Mouse (Mus musculus) layer of hippocampus, adult 8-10 months (tissue): ENCODE data around the gene Hoxa9. TPM values are rescaled to one million over a fixed set of nuclear protein-coding genes. Genes with fewer than 3 reads are reported as not detected.

Experiments
- DNase-seq, 2 experiments: peaks; one replicate each; pipeline ENCODE4 v3.0.0; 2022; ENCODE audit warnings: low spot score in 2 of 2
- total RNA-seq, 4 experiments: library from RNA; stranded (reverse); gene quantifications; 2 replicates each; pipeline ENCODE4 v1.2.4; 2022

Gene Hoxa9
- total RNA-seq, 4 experiments from 2014 or later = not detected

GRCm38 (mm10) chr6:52245040-52245756 lies 14.3 kb upstream of the Hoxa9 start:
- DNase-seq = no peak

DNA sequence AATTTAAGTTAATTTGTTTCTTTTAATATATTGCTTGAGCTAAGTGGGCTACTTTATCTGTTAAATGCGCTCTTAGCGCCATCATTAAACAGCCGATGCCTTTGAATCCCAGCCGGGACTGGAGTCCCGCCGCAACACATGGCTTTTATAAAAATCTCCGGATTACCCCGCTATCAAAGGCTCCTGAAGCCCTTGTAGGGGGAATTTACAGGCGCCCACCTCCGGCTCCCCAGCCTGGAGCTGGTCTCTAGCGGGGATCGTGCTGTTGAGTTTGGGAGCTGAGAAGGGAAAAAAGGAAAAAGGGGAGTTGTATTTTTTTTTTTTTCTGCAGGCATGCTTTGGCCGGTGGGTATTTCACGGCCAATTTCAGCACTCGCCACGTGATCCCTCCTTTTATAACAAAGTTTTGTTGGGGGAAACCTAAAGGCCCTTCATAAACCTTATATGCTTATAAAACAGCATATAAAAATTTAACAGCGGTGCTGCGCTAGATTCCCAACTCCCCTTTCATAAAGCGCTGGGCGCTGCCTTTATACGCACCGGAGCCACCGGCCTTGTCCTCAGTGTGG lies 13.7 kb upstream of the Hoxa9 start:
- no peak for DNase-seq

- DNase-seq = no peak
Observed at GRCm38 (mm10) chr6:52243681-52244121, 12.8 kb upstream of the Hoxa9 start.

DNA sequence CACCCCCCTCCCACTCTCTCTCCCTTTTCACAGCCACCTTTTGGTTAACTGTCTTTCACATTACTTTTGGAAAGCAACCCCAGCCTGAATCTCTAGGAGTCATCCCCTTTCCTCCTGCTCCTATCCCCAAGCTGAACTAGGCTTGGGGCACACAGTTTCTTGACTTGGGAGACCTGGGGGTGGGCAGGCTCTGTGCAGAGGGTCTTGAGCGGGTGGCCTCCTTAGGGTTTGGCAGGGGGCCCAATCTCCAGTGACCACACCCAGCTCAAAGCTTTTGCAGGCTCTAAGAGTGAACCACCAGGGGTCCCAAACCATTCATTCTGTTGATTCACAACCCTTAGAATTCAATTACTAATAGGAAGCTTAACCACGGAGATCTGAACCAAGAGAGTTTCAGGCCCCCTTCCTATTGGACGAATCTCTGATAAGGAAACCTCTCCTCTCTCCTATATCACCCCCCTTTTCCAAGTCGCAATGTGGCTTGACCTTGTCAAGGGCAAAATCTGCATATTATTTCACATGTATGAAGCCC lies 12.0 kb upstream of the Hoxa9 start:
- no peak for DNase-seq

- DNase-seq = no peak
Observed at GRCm38 (mm10) chr6:52241001-52241621, 10.2 kb upstream of the Hoxa9 start.

- no peak for DNase-seq
Observed at GRCm38 (mm10) chr6:52240389-52241000, 9.6 kb upstream of the Hoxa9 start, which contains the start of gene Hoxa10. Gene Hoxa10, minus strand, starts transcription at chr6:52240854.

GRCm38 (mm10) chr6:52239625-52240388 lies 8.9 kb upstream of the Hoxa9 start:
- DNase-seq = no peak

DNA sequence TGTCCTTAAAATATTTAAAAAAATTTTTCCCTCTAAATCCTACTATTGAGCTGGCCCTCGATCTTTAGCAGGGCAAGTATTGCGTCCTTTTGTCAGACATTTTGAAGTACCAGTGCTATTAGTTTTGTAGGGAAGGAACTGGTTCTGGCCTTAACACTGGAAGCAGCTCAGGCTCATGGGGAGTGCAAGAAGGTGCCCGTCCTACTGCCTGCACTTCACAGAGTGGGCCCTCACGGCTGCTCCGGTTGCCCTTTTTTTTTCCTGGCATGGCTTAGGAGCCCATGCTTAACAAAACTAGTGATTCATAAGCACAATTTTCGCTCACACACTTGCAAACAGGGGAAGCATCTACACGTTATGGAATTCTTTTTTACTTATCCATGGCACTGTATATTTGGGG lies 8.1 kb upstream of the Hoxa9 start:
- DNase-seq = no peak

- DNase-seq = no peak
Observed at GRCm38 (mm10) chr6:52238155-52238545, 7.3 kb upstream of the Hoxa9 start.

- no peak for DNase-seq
Observed at GRCm38 (mm10) chr6:52237346-52238154, 6.7 kb upstream of the Hoxa9 start.

GRCm38 (mm10) chr6:52236806-52237205 lies 5.9 kb upstream of the Hoxa9 start:
- no peak for DNase-seq

DNA sequence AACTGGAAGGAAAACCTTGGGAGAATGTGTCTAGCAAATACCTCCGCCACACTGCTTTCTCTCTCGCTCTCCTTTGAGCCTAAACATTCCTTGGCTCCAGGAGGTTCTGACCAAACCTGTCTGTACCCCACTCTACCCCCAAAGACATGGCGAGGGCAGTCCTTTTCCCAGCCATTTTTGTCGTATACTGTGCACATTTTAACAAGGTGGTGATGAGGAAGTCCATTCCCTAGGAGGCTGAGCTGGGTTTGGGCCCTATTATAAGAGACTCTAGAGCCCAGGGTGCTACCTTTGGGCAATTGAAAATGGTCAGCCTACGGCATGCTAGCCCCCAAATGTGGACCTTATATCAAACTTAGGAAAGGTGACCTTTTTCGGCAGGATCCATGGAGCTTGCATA lies 5.0 kb upstream of the Hoxa9 start:
- DNase-seq = no peak

GRCm38 (mm10) chr6:52235267-52235666 lies 4.4 kb upstream of the Hoxa9 start:
- DNase-seq = no peak

DNA sequence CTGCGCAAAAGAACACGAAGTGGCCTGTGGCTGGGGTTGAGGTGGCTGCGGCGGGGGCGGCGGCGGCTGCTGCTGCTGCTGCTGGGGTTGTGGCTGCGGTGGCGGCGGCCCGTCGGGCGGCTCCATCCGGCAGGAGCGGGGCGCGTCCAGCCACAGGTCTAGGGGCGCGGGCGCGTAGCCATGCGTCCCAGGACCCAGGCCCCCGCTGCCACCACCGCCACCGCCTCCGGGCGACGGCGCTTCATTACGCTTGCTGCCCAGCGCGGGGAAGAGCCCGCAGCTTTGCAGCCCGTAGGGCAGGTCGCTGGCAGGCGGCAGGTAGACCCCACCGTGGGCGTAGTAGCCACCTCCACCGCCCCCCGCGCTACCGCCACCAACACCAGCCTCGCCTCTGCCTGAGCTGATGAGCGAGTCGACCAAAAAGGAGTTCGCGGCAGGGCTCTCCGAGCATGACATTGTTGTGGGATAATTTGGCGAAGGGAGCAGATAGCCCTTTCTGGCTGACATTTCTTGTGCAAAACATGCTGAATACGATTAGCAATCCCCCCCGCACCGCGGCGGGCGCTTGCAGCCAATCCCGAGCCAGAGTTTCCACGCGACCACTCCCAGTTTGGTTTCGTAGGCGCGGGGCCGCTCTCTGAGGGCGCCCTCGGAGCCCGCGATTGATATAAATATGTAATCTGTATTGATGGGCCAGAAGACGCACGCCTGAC lies 3.7 kb upstream of the Hoxa9 start:
- no peak for DNase-seq

- DNase-seq = no peak
Observed at GRCm38 (mm10) chr6:52233546-52234427, 2.9 kb upstream of the Hoxa9 start.

- no peak for DNase-seq
Observed at GRCm38 (mm10) chr6:52232984-52233545, 2.2 kb upstream of the Hoxa9 start.

- no peak for DNase-seq
Observed at GRCm38 (mm10) chr6:52232568-52232965, 1.7 kb upstream of the Hoxa9 start.

DNA sequence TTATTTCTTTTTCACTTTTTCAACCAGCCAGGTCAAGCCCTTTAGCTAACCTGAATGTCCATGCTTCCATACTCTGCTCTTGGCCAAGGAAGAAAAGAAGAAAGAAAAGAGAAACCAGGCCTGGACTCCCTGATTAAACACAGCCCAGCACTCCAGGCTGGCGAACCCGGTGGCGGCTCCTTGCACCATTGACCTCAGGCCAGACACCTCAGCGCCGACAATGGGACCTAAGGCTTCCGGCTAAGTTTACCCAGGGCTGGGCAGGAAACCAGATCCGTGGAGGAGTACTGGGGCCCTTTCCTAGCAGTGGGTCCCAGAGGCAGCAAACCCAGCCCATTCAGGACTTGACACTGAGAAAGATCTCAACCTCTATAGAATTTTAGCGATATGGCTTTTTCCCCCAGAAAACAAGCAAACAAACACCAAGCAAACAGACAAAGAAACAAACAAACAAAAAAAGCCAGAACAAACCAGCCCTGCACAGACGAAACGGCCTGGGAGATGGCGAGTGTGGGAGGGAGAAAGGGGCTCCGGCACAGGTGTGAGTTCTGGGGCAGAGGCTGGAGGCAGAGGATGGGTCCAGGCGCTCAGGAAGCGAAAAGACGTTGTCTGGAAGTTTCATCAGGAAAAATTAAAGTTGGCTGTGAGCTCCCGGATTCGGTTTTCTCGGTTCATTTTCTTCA lies 1.1 kb upstream of the Hoxa9 start:
- no peak for DNase-seq
